Mouse (Mus musculus) granulocyte monocyte progenitor cell, adult 5-6 weeks (primary cell): ENCODE data around the gene Trem1. TPM values are rescaled to one million over a fixed set of nuclear protein-coding genes. Genes with fewer than 3 reads are reported as not detected.
A peak's percentile ranks its signal among the peaks of the same experiment; 100 is the strongest.

ENCODE experiments used
- ATAC-seq: replicated peaks from 2 replicates; pipeline ENCODE4 v1.8.0; 2016; ENCODE audit warnings: mild to moderate bottlenecking, moderate TSS enrichment, inconsistent platforms; ENCODE audit not compliant: poor library complexity, severe bottlenecking
- total RNA-seq, 2 experiments: library from RNA; stranded (forward) in 1 of 2; stranded (reverse) in 1 of 2; fragments of 200-712, 200-1000 nt in 1 of 2; fragments of >200 nt in 1 of 2; fragmentation: Nextera tagmentation in 1 of 2; gene quantifications; 2 replicates each; pipeline ENCODE4 v1.2.3; 2014 to 2017

The Trem1 gene
- total RNA-seq (2014; fragmentation: Nextera tagmentation) (6.5 and 7.6 TPM in 2 replicates), total RNA-seq (2017) (13.5 and 14.7 TPM in 2 replicates)

DNA sequence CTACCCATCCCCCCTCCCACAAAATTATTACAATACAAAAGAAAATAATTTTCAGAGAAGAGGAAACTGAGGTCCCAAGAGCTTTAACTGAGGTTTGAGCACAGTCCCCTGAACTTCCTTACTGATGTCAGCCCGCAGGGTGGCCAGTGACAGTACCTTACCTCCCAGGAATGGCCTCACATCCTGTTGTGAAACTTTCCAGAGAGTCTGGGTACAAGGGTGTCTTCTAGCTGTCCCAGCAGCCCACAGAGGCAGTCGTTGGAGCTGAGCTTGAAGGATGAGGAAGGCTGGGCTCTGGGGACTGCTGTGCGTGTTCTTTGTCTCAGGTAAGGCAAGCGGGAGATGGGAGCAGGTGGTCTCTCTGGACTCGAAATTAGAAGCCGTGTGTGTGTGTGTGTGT lies at the start of gene Trem1:
Gene Trem1, plus strand, starts transcription at position 251 of the 400 bp plus-strand sequence.
- ATAC-seq: peak; percentile 89

DNA sequence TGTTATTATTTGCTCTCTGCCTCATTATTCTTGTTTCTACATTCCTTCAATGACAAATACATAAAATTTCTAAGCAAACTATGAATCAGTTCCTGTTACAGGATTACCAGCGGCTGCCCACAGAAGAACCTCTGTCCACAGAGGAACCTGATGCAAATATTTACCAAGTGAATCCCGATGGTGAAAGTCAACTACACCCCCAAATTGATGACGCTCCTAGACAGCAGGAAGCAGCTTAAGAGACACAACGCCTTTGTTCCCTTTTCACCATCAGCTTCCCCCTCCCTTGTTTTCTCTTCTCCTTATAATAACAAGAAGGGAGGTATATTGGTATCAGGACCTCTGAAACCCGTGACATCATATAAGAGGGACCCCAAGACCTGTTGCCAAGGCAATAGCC lies 47.3 kb upstream of the Trem1 start:
- peak; percentile 97 for ATAC-seq

DNA sequence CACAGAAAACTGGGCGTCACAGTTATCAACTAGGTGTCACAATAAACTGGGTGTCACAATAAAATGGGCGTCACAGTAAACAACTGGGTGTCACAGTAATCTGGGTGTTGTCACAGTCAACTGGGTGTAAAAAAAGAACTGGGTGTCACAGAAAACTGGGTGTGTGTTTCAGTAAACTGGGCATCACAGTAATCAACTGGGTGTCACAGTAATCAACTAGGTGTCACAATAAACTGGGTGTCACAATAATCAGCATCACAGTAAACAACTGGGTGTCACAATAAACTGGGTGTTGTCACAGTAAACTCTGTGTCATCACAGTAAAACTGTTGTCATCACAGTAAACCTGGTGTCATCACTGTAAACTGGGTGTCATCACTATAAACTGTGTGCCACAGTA lies 40.2 kb upstream of the Trem1 start:
- ATAC-seq: peak; percentile 68

- no peak for ATAC-seq
These were observed 29.5 kb upstream of the Trem1 start for GRCm38 (mm10) chr17:48203086-48203485.

DNA sequence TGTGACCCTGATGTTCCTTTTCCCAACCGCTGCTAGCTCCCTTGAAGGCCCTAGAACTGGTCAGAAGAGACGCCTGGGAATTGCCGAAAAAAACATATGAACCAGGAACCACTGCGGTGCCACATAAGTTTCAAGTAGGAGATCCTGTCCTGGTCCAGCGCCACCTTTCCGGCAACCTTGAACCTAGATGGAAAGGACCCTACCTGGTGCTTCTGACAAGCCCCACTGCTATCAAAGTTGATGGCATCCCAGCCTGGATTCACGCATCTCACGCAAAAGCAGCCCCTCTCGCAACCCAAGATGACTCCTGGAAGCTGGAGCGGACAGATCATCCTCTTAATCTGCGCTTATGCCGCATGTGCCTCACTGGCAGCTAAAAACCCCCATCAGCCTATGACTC lies 20.0 kb upstream of the Trem1 start:
- ATAC-seq: no peak

DNA sequence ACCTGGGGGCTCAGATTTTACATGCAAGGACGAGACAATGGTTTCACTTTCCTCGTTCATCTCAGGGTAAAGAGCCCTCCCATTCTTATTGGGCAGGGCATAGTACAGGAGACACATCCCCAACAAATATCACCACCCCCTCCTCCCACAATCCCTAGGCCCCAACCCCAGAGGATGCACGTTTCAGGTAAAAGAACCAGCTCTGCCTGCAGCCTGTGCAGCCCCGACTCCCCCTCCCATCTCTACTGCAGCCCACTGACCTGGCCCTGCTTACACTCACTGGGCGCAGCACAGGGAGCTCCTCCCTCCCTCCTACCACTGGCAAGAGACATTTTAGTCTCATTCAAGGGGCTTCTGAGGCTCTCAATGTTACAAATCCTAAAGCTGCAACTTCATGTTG lies 19.1 kb upstream of the Trem1 start:
- ATAC-seq: no peak

- ATAC-seq: no peak
These were observed 17.1 kb upstream of the Trem1 start for GRCm38 (mm10) chr17:48215429-48215828.

- peak; percentile 57 for ATAC-seq
These were observed 1.9 kb upstream of the Trem1 start for GRCm38 (mm10) chr17:48230680-48231079.

GRCm38 (mm10) chr17:48233789-48234188 lies 1.2 kb downstream of the Trem1 start:
- no peak for ATAC-seq

DNA sequence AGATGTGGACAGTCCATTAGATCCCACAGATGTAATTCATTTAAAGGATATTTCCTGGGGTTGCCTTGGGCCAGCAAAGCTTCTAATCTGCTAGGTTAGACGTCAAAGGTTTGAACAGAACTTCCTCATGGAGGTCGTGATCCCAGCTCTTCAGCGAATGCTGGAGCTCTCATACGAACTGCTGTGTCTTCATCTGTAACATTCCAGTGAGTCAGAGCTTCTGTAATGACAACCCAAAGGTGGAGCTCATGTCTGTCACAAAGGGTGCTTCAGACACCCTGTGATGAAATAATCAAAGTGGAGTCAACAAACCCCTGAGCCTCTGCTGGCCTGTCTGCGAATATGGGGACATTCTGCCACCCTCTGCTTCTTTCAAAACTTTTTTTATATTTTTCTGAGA lies 2.0 kb downstream of the Trem1 start:
- ATAC-seq: peak; percentile 57

DNA sequence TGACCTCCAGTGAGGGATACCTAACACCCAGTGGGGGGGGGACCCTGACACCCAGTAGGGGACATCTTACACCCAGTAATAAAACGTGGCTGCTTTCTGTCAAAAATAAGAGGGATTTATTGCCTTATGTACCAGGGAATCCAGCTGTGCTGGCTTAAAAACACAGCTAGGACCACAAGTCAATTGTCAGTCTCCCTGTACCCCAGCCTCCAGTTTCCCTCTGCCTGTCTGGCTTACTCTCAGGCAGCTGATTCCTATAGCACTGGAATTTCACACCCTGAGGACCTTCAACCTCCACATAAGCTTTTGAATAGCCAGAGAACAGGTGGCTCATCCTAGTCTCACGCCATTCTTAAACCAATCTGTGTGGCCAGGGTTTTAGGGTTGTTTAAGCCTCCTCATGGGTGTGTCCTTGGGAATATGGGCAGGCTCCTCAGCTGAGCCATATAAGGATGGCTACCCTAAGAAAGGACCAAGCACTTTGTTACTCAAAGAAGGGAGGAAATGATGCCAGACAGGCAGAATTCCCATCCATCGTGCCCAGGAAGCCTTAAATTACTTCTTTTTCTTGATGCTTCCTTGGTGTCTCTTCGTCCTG lies 3.3 kb downstream of the Trem1 start:
- no peak for ATAC-seq

DNA sequence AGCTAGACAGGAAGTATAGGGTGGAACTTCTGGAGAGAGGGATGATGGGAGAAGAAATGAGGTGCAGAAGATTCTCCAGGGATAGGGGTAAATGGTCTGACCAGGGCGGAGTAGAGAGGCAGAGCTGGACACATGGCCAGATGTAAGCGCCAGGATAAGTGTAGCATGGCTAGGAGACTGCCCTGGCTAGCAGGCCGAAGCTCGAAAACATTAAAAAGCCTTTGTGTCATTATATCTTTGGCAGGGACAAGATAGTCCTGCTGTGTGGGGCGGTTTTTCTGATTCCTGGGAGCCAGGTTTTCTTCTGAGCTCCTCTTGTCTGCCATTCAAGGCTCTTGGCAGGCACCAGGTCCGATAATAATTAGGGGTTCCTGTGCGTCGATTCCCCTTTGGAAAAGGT lies 5.1 kb downstream of the Trem1 start:
- ATAC-seq: no peak

- ATAC-seq: peak; percentile 85
These were observed 14.8 kb downstream of the Trem1 start, which contains the start of gene Trem3 for GRCm38 (mm10) chr17:48247221-48247928. Trem3 (plus strand) TSS chr17:48247777.

GRCm38 (mm10) chr17:48249039-48249438 lies 16.5 kb downstream of the Trem1 start:
- ATAC-seq: peak; percentile 12

DNA sequence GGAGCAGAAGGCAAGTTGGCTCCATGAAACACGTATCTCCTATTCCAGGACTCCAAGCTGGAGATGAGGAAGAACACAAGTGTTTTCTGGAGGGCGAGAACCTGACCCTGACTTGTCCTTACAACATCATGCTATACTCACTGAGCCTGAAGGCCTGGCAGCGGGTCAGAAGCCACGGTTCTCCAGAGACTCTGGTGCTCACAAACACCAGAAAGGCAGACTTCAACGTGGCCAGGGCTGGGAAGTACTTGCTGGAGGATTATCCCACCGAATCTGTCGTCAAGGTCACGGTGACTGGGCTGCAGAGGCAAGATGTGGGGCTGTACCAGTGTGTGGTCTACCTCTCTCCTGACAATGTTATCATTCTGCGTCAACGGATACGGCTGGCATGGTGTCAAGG lies 16.9 kb downstream of the Trem1 start:
- no peak for ATAC-seq

DNA sequence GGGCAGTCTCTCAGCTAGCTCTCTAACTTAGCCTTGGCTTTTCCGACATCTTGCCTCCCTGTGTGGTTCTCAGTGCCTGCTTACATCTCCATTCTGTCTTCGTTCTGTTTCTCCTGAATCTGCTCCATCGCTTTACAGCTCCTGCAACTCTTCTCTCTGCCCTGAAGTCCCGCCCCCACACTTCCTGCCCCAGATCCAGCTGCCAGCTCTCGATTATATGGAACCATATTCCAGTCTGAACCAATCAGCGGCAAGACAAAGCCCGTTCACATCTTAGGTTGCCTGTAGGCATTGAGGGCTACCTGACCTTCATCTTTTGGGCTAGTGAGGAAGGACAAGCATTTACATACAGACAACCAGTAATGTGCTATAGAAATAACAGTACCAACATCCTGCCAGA lies 18.1 kb downstream of the Trem1 start:
- ATAC-seq: no peak

- no peak for ATAC-seq
These were observed 24.0 kb downstream of the Trem1 start for GRCm38 (mm10) chr17:48256575-48256974.

GRCm38 (mm10) chr17:48261868-48262267 lies 29.3 kb downstream of the Trem1 start:
- ATAC-seq: 0 out of 2 replicates have a peak, but pooled peaks have one; percentile 26

DNA sequence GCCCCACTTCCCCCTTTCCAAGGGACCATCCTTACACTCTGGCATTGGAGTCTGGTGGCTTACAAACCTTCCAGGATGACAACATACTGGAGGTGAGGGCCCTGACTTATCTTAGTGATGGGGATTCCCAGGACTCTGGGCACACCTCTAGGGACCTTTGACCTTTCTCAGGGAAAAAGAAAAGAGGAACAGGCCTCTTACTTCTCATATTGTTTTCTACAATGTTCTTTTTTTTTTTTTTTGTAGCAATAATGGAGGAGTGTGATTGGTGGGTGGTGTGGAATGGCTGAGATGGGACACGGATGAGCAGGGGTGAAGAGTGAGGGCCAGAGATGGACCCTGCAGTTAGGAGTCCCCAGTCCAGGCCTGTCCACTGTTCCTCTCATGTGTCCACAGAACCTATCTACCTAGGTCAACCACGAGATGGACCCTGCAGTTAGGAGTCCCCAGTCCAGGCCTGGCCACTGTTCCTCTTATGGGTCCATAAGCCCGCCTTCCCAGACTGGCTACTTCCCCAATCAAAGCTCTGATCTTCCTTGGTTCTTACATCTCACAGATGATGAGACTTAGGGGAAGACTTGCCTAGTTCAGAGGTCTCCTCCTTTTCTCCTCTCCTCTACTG lies 31.3 kb downstream of the Trem1 start, which contains the start of gene Treml4:
Gene Treml4, plus strand, starts transcription at position 555 of the 622 bp plus-strand sequence.
- peak; percentile 66 for ATAC-seq

GRCm38 (mm10) chr17:48264662-48265061 lies 32.1 kb downstream of the Trem1 start:
- ATAC-seq: no peak

DNA sequence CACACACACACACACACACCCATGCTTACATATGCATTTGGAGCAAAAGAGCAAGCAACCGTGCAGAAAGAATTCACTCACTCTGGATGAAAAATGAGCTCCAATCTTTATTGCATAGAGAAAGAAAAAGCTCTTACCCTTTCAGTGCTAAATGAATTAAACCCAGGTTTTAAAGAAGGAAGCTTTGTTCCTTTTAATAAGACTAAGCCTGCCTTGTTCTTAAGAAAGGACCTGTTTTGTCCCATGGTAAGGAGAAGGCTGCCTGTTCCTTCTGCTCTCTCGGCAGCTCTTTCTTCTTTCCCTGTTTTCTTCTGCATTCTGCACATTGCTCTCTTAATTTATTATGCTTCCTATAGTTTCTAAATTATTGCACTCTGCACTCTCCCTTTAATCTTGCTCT lies 33.6 kb downstream of the Trem1 start:
- ATAC-seq: no peak
